Mouse (Mus musculus) liver, embryonic 14.5 days (tissue): ENCODE data around the gene Spef1.

Experiments
- CTCF ChIP-seq: IDR thresholded peaks from 2 replicates; pipeline ENCODE4 v1.5.1; 2016; ENCODE audit warnings: antibody characterized with exemption, low read depth, control low read depth
- EP300 ChIP-seq: IDR thresholded peaks from 2 replicates; pipeline ENCODE4 v1.6.1; 2016; ENCODE audit warnings: antibody characterized with exemption, low read depth

GRCm38 (mm10) chr2:131175945-131176309 is 11.2 kb downstream of the Spef1 start:
- TF ChIP-seq CTCF (no peak), EP300 (no peak)
